Mouse (Mus musculus) brown adipose tissue, adult 24 weeks (tissue): Measurements from ENCODE around the gene Vmn1r129. TPM values are rescaled to one million over a fixed set of nuclear protein-coding genes. Genes with fewer than 3 reads are reported as not detected.
"Not testable (repeated sequence)": the region's sequence is repeated elsewhere in the genome, so short reads cannot be mapped to it uniquely, and the experiment has no call there.

Source experiments
- H3K27ac ChIP-seq: fragments of 200-500 bp; replicated peaks from 2 replicates; pipeline ENCODE4 v1.5.1; 2012; ENCODE audit warnings: low read depth, mild to moderate bottlenecking, low read length
- H3K4me1 ChIP-seq: fragments of 200-500 bp; 2 replicates; pipeline ENCODE4 v1.6.1; 2012; ENCODE audit warnings: low read length, mixed read lengths; ENCODE audit not compliant: control insufficient read depth, insufficient read depth, insufficient read length
- H3K4me3 ChIP-seq: fragments of 200-500 bp; 2 replicates; pipeline ENCODE4 v1.5.1; 2012; ENCODE audit warnings: low read depth, mild to moderate bottlenecking, low read length, moderate library complexity; ENCODE audit not compliant: insufficient read depth
- polyA plus RNA-seq: library from polyadenylated mRNA; stranded (reverse); fragments of >200 nt; gene quantifications from 2 replicates; pipeline ENCODE4 v1.2.4, GENCODE M21; 2012; ENCODE audit not compliant: missing spikeins, insufficient read depth, insufficient read length

Vmn1r129 gene
- not detected in 2 replicates for polyA plus RNA-seq

GRCm38 (mm10) chr7:21361191-21361590, at the start of gene Vmn1r129:
Gene Vmn1r129, minus strand, starts transcription at chr7:21361291.
- not testable (repeated sequence) for H3K27ac ChIP-seq, H3K4me1 ChIP-seq, H3K4me3 ChIP-seq

DNA sequence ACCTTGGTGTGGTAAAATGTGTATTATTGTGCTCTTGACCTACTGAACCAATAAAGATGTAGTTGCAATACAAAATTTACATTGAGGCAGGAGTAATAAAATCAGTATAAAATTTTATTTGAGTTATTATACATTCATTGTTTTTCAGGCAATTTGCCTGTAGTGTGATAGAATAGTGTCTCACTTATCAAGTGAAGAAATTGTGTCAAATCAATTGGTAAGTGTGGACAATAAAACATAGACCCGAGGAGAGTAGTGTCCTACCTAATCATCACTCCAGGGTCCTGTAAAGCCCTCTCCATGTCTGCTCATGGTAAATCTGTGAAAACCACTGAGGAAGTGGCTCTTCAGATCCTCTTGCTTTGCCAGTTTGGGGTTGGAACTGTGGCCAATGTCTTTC, 12.0 kb downstream of the Vmn1r129 start, which contains the start of gene Vmn1r128:
Gene Vmn1r128, plus strand, starts transcription at position 301 of the 400 bp plus-strand sequence.
- H3K27ac ChIP-seq, H3K4me1 ChIP-seq, H3K4me3 ChIP-seq: not testable (repeated sequence)

DNA sequence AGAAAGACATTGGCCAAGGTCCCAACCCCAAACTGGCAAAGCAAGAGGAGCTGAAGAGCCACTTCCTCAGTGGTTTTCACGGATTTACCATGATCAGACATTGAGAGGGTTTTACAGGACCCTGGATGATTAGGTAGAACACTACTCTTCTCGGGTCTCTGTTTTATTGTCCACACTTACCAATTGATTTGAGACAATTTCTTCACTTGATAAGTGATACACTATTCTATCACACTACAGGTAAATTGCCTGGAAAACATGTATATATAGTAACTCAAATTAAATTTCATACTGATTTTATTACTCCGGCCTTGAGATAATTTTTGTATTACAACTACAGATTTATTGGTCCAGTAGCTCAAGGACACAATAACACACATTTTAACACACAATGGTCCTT, 41.3 kb downstream of the Vmn1r129 start, which contains the start of gene Vmn1r127:
Gene Vmn1r127, minus strand, starts transcription at position 101 of the 400 bp plus-strand sequence.
- H3K4me1 ChIP-seq, H3K27ac ChIP-seq: not testable (repeated sequence)

More for the DNA sequence above, 41.3 kb downstream of the Vmn1r129 start, which contains the start of gene Vmn1r127:
- not testable (repeated sequence) for H3K4me3 ChIP-seq

Other genes with a start within 250 kb of the Vmn1r129 start
- gene Vmn1r122, start 227.2 kb downstream of the Vmn1r129 start, polyA plus RNA-seq: not detected in 2 replicates
- not detected in 2 replicates for gene Vmn1r123, start 199.1 kb downstream of the Vmn1r129 start, polyA plus RNA-seq
- not detected in 2 replicates for gene Gm5157, start 170.9 kb downstream of the Vmn1r129 start, polyA plus RNA-seq
- gene Vmn1r124, start 100.7 kb downstream of the Vmn1r129 start, polyA plus RNA-seq: not detected in 2 replicates
- not detected in 2 replicates for gene Vmn1r125, start 89.1 kb downstream of the Vmn1r129 start, polyA plus RNA-seq
- gene Vmn1r126, start 59.8 kb downstream of the Vmn1r129 start, polyA plus RNA-seq: not detected in 2 replicates
- not detected in 2 replicates for gene Vmn1r127, start 41.4 kb downstream of the Vmn1r129 start, polyA plus RNA-seq
- gene Vmn1r128, start 11.9 kb downstream of the Vmn1r129 start, polyA plus RNA-seq: not detected in 2 replicates
- not detected in 2 replicates for gene Gm6882, start 71.5 kb upstream of the Vmn1r129 start, polyA plus RNA-seq
- gene Vmn1r130, start 150.5 kb upstream of the Vmn1r129 start, polyA plus RNA-seq: not detected in 2 replicates
- not detected in 2 replicates for gene Vmn1r131, start 184.8 kb upstream of the Vmn1r129 start, polyA plus RNA-seq